Mouse (Mus musculus): Measurements from ENCODE around the gene Ikzf5. TPM values are rescaled to one million over a fixed set of nuclear protein-coding genes. Genes with fewer than 3 reads are reported as not detected.
"Not testable (repeated sequence)": the region's sequence is repeated elsewhere in the genome, so short reads cannot be mapped to it uniquely, and the experiment has no call there.

Ikzf5 gene
- 10 to 100 TPM; 23.1 to 28.7 TPM for polyA plus RNA-seq (2017; shearing (Covaris generic))

GRCm38 (mm10) chr7:131410416-131411058 is at the start of gene Ikzf5, which contains the start of gene Acadsb:
TSS of gene Ikzf5 (minus strand) at chr7:131410521.
TSS of gene Acadsb (plus strand) at chr7:131410601.
- peak; percentile 90 for ATAC-seq

- ATAC-seq, result no peak
Observed at GRCm38 (mm10) chr7:131456714-131457113, 46.4 kb upstream of the Ikzf5 start.

- no peak for ATAC-seq
Observed at GRCm38 (mm10) chr7:131437051-131437450, 26.7 kb upstream of the Ikzf5 start.

- ATAC-seq, result no peak
Observed at GRCm38 (mm10) chr7:131434276-131434675, 24.0 kb upstream of the Ikzf5 start.

GRCm38 (mm10) chr7:131432244-131432643 is 21.9 kb upstream of the Ikzf5 start:
- no peak for ATAC-seq

- ATAC-seq, result no peak
Observed at GRCm38 (mm10) chr7:131427331-131427730, 17.0 kb upstream of the Ikzf5 start.

- no peak for ATAC-seq
Observed at GRCm38 (mm10) chr7:131424912-131425311, 14.6 kb upstream of the Ikzf5 start.

GRCm38 (mm10) chr7:131417605-131418004 is 7.3 kb upstream of the Ikzf5 start:
- no peak for ATAC-seq

GRCm38 (mm10) chr7:131416742-131417141 is 6.4 kb upstream of the Ikzf5 start:
- not testable (repeated sequence) for ATAC-seq

GRCm38 (mm10) chr7:131411941-131412270 is 1.6 kb upstream of the Ikzf5 start:
- no peak for ATAC-seq

GRCm38 (mm10) chr7:131411221-131411940 is 1.1 kb upstream of the Ikzf5 start:
- no peak for ATAC-seq

GRCm38 (mm10) chr7:131409988-131410385 is 334 bp downstream of the Ikzf5 start:
- ATAC-seq, result peak; percentile 17

- no peak for ATAC-seq
Observed at GRCm38 (mm10) chr7:131409321-131409987, 867 bp downstream of the Ikzf5 start.

GRCm38 (mm10) chr7:131391761-131392160 is 18.6 kb downstream of the Ikzf5 start:
- ATAC-seq, result not testable (repeated sequence)

- no peak for ATAC-seq
Observed at GRCm38 (mm10) chr7:131371880-131372651, 38.3 kb downstream of the Ikzf5 start.

GRCm38 (mm10) chr7:131371470-131371860 is 38.9 kb downstream of the Ikzf5 start:
- ATAC-seq, result peak; percentile 0

GRCm38 (mm10) chr7:131370648-131371469 is 39.5 kb downstream of the Ikzf5 start, which contains the start of gene Pstk:
TSS of gene Pstk (plus strand) at chr7:131371141.
- peak; percentile 86 for ATAC-seq

GRCm38 (mm10) chr7:131364131-131364530 is 46.2 kb downstream of the Ikzf5 start:
- no peak for ATAC-seq

GRCm38 (mm10) chr7:131362615-131363300 is 47.6 kb downstream of the Ikzf5 start, which contains the start of gene 2310057M21Rik:
TSS of gene 2310057M21Rik (minus strand) at chr7:131362759.
- peak; percentile 92 for ATAC-seq

GRCm38 (mm10) chr7:131362269-131362614 is 48.1 kb downstream of the Ikzf5 start:
- peak; percentile 58 for ATAC-seq

- no peak for ATAC-seq
Observed at GRCm38 (mm10) chr7:131356105-131356504, 54.2 kb downstream of the Ikzf5 start.

Data from activated CD4-positive, CD25-positive, alpha-beta regulatory T cell, adult 4 months (primary cell).